Mouse (Mus musculus) G1E (cell line): Measurements from ENCODE around the gene Ttc7.

Experiments
- CTCF ChIP-seq: IDR thresholded peaks from 2 replicates; pipeline ENCODE4 v1.5.1; 2012; ENCODE audit warnings: low read depth, low read length, inconsistent platforms, mixed read lengths
- GATA1 ChIP-seq: IDR thresholded peaks from 2 replicates; pipeline ENCODE4 v1.6.1; 2012; ENCODE audit warnings: borderline replicate concordance, low read length, inconsistent platforms, mixed read lengths

DNA sequence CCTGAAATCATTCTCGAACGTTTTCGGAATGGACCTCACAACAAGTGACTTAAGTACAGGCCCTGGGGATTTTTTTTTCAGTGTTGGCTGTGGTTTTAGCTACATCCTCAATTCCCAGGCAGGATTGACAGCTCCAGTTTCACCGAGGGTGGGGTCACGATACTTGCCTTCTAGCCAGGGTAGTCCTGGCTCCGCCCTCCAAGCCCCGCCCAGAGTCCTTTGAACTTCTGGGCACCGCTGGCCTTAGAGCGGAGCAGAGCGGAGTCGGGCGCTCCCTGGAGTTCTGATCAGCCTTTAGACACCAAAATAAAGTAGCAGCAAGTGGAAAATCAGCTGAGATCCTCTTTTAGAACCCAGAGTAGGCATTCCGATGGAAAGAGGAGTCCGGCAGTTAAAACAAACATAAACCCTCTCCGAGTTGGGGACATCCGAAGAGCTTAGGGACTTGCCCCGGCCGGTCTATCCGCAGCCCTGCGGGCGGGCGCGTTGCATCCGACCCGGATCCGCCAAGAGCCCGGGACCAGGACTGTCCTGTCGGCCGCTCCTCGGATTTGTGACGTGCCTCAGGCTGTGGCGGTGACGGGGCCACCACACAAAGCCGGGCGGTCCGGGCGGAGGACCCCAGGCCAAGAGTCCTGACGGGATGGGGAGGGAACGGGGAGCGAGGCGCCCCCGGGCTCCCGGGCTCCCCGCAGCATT lies 530 bp upstream of the Ttc7 start:
- TF ChIP-seq GATA1: no peak
- TF ChIP-seq CTCF: no peak
